Mouse (Mus musculus): Measurements from ENCODE around the gene Ctrc.

Gene Ctrc

GRCm38 (mm10) chr4:141866933-141867490, 20.9 kb upstream of the Ctrc start:
- no peak for DNase-seq (ENCODE audit: low spot score)

GRCm38 (mm10) chr4:141865600-141865999, 19.4 kb upstream of the Ctrc start:
- DNase-seq (ENCODE audit: low spot score) = no peak

DNA sequence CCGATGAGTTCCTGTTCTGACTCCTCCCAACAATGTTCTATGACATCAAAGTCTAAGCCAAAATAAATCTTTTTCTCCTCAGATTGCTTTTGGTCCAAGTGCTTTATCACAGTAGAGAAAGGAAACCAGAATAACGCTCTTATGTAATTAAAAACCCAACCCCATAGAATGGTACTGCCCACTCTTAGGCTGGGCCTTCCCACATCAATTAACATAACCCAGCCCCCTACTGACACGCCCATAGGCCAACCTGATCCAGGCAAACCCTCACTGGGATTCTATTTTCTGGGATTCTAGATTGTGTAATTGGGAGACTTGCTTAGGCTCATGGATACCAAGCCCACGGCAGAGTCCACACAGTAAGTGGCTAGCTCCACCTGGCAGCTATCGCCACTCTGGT, 18.8 kb upstream of the Ctrc start:
- DNase-seq (ENCODE audit: low spot score) = no peak

- no peak for DNase-seq (ENCODE audit: low spot score)
These were observed 18.3 kb upstream of the Ctrc start for GRCm38 (mm10) chr4:141864506-141864905.

DNA sequence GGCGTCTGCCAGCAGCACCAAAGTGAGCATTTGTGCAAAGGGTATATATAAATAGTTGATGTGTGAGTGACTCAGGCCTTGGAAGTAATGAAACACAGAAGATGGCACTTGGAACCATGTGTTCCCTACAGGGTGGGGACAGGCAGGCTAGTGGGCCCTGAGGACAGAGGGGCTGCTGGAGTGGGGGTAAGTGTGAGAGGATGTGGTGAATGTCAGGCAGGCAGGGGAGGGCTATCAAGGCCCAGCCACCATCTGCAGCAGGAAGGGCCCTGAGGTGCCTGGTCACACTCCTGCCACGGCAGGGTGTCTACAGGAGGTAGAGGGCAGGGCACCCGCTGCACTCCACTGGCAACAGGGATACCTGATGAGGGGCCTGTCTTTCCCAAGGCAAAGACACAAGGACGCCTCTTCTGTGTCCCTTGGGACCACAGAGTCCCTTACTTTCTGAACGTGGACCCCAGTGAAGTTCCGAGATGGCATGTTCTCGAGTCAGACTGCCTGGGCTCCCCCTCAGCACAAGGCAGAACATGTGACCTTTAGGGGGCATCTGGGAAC, 17.6 kb upstream of the Ctrc start:
- DNase-seq (ENCODE audit: low spot score) = no peak

DNA sequence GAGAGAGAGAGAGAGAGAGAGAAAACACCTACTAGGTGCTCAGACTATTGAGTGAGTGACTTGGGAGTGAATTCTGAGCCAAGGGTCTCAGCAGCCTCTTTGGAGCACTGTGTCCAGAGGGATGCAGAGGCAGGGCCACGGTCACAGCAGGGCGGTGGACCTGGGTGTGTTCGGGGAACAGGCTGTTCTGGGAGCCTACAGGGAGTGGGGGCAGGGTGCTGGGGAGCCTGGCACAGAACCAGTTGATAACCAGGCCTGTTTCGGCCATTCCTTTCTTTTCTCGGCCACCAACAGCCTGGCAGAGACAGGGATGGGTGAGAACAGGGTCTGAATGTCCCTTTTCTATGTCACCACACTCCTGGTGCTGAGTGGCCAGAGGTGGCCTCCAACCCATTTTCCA, 16.7 kb upstream of the Ctrc start:
- no peak for DNase-seq (ENCODE audit: low spot score)

GRCm38 (mm10) chr4:141861591-141862295, 15.6 kb upstream of the Ctrc start:
- no peak for DNase-seq (ENCODE audit: low spot score)

- DNase-seq (ENCODE audit: low spot score) = no peak
These were observed 14.2 kb upstream of the Ctrc start for GRCm38 (mm10) chr4:141860246-141860841.

GRCm38 (mm10) chr4:141859351-141859750, 13.2 kb upstream of the Ctrc start:
- DNase-seq (ENCODE audit: low spot score) = no peak

DNA sequence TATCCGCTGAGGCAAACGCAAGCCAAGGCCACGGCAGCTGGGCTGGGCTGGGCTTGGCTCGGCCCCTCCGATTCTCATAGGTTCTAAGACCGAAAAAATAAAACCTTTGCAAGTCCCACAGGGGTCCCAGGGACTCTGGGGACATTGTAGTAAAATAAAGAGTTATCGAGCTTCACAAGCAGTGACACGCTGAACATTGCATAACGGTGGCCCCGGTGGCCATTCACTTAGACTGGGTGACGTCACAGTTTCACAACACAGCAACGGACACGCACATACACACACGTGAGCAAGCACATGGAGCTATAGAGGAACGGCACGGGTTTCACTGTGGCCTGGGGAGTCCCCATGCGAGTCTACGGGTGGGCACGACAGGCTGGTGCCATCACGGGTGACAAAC, 12.3 kb upstream of the Ctrc start:
- DNase-seq (ENCODE audit: low spot score) = no peak

DNA sequence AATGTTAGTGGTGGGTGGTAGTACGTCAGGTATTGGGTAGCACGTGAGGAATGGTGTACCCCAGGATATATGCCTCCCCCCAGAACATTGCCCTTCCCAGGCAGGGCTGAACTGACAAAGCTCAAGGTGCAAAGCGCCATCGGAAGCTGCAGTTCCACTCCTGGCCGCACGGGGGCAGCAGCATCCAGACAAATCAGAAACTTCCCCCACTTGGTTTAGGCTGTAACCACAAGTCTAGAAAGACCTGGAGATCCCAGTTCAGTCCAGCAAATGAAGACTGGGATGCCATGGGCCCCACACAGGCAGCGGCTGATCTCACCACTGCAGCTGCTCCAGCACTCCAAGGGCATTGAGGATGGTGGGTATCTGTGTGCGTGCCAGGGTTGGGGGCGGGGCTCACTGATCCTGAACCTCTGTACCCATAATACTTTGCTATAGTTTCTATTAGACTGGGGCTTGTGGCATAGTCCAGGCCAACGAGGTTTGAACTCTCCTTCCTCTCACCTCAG, 11.3 kb upstream of the Ctrc start:
- no peak for DNase-seq (ENCODE audit: low spot score)

DNA sequence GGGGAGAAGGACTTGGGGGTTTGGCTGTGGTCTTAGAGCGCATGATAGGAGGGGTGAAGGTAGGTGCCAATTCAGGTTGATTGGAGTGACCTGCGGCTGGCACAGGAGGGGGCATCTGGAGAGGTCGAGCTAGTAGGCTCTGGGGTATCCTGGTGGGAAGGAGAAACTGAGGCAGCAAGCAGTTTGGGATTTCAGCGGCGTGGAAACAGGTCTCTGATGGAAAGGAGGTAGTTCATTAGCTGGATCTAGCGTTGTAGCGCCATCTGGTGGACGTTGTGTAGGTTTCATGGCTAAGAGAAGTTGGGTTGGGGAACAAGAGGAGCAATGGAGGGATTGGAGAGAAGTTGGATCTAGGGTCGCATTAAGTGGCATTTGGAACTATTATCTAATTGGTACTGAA, 7.3 kb upstream of the Ctrc start:
- DNase-seq (ENCODE audit: low spot score) = no peak

GRCm38 (mm10) chr4:141834536-141835095, 11.5 kb downstream of the Ctrc start:
- no peak for DNase-seq (ENCODE audit: low spot score)

GRCm38 (mm10) chr4:141833911-141834310, 12.2 kb downstream of the Ctrc start:
- no peak for DNase-seq (ENCODE audit: low spot score)

DNA sequence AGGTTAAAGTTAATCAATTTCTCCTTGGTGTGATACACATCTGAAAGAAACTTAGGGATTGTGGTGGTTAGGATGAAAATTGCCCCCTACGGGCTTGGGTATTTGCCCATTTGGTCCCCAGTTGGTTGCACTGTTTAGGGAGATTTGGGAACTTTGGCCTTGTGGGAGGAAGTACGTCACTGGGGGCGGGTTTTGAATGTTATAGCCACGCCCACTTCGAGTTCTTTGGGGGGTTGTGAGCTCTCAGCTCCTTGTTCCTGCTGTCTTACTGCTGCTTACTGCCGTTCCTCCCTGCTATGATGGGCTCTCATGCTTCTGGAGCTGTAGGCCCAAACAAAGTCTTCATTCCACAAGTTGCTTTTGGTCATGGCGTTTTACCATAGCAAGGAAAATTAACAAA, 14.8 kb downstream of the Ctrc start:
- no peak for DNase-seq (ENCODE audit: low spot score)

DNA sequence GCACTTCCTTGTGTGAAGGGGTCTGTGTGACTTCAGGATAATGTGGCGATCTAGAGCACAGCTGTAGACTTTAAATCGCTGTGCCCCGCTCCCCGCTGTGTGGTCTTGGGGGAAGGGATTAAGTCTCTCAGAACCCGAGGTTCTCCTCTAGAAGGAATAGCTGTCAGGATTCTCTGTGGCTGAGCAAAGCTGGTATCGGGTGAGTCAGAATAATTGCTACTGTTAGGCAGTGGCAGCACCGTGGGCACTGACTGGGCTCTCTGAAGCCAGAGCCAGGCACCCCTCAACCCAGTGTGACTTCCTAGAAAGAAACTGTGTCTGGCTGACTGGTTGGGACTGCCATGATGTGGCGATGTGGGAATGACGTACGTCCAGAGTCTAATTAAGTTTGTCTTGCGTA, 15.8 kb downstream of the Ctrc start:
- DNase-seq (ENCODE audit: low spot score) = no peak

- no peak for DNase-seq (ENCODE audit: low spot score)
These were observed 18.0 kb downstream of the Ctrc start for GRCm38 (mm10) chr4:141828177-141828576.

- DNase-seq (ENCODE audit: low spot score) = no peak
These were observed 18.8 kb downstream of the Ctrc start for GRCm38 (mm10) chr4:141827401-141827800.

GRCm38 (mm10) chr4:141826060-141826459, 20.1 kb downstream of the Ctrc start, which contains the start of gene Cela2a:
TSS of gene Cela2a (minus strand) at chr4:141826160.
- DNase-seq (ENCODE audit: low spot score) = no peak

- no peak for DNase-seq (ENCODE audit: low spot score)
These were observed 23.2 kb downstream of the Ctrc start for GRCm38 (mm10) chr4:141822979-141823378.

DNA sequence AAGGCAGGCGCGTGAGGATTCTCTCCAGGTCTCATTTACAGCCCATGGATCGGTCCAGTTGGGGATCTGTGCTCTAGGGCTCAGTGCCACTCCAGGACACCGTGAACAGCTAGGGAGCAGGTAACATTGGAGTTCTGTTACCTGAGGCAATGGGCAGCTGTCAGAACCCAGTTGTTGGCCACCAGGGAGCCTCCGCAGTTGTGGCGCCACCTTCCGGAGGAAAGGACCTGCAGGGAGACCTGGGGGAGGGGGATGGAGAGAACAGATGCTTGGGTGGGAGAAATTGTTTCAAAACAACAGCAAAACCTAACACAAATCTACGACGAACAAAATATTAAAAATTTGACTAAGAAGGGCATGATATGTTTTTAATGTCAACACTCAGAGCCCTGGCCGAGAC, 24.1 kb downstream of the Ctrc start:
- peak; percentile 1 for DNase-seq (ENCODE audit: low spot score)

- DNase-seq (ENCODE audit: low spot score) = peak; percentile 6
These were observed 25.0 kb downstream of the Ctrc start for GRCm38 (mm10) chr4:141821178-141821577.

- DNase-seq (ENCODE audit: low spot score) = no peak
These were observed 26.8 kb downstream of the Ctrc start for GRCm38 (mm10) chr4:141819316-141819715.
